Mouse (Mus musculus): ENCODE data around the gene Slc25a34. TPM values are rescaled to one million over a fixed set of nuclear protein-coding genes. Genes with fewer than 3 reads are reported as not detected.
A peak's percentile ranks its signal among the peaks of the same experiment; 100 is the strongest.

Slc25a34 gene
- polyA plus RNA-seq, 1 experiment, result 0.12 TPM

GRCm38 (mm10) chr4:141664011-141664745 is 40.6 kb upstream of the Slc25a34 start:
- H3K4me2 ChIP-seq (ENCODE audit: low read depth), result peak overlapping the region; percentile 92
- peaks cover 12% of the 10 kb centered on the region for H3K79me2 ChIP-seq (ENCODE audit: control insufficient read depth, insufficient read depth)
- TF ChIP-seq MYOD1 (IDR thresholded peaks at IDR 0.05; ENCODE audit: control insufficient read depth in 1 of 3, insufficient read length in 2 of 3, low read depth in 2 of 3) (peak in 1 of 3 experiments; percentile 4), TCF3 (IDR thresholded peaks at IDR 0.05; ENCODE audit: insufficient read length, low read depth) (no peak), POLR2AphosphoS2 (IDR thresholded peaks at IDR 0.05; ENCODE audit: insufficient read length, low read depth) (peak; percentile 45), POLR2A (IDR thresholded peaks at IDR 0.05; ENCODE audit: insufficient read length, low read depth) (peak; percentile 81)
- H3K4me3 ChIP-seq, result peak overlapping the region; percentile 52
- no peaks in the 10 kb centered on the region for H3K36me3 ChIP-seq (ENCODE audit: control insufficient read depth, insufficient read depth)
- H3K27me3 ChIP-seq (ENCODE audit: control insufficient read depth, insufficient read depth, insufficient read length), result no peaks in the 10 kb centered on the region
- peak overlapping the region; percentile 57 for H3ac ChIP-seq (ENCODE audit: control insufficient read depth, insufficient read length)

GRCm38 (mm10) chr4:141663122-141663931 is 39.7 kb upstream of the Slc25a34 start:
- Histone ChIP-seq H3K4me2 (ENCODE audit: low read depth) (peak overlapping the region; percentile 78), H3ac (ENCODE audit: control insufficient read depth, insufficient read length) (peak overlapping the region; percentile 57), H3K4me3 (peak overlapping the region; percentile 52), H3K36me3 (ENCODE audit: control insufficient read depth, insufficient read depth) (no peaks in the 10 kb centered on the region), H3K27me3 (ENCODE audit: control insufficient read depth, insufficient read depth, insufficient read length) (no peaks in the 10 kb centered on the region), H3K79me2 (ENCODE audit: control insufficient read depth, insufficient read depth) (peaks cover 12% of the 10 kb centered on the region)
- no peak for TF ChIP-seq MAX (IDR thresholded peaks at IDR 0.05; ENCODE audit: low read depth)
- TF ChIP-seq MYOG (IDR thresholded peaks at IDR 0.05; ENCODE audit: control insufficient read depth in 1 of 3, insufficient read depth in 1 of 3, insufficient read length in 2 of 3, low read depth in 2 of 3), result peak in 1 of 3 experiments; percentile 19

GRCm38 (mm10) chr4:141660884-141661283 is 37.3 kb upstream of the Slc25a34 start:
- no peak overlapping the region for H3ac ChIP-seq (ENCODE audit: control insufficient read depth, insufficient read length)
- H3K27me3 ChIP-seq (ENCODE audit: control insufficient read depth, insufficient read depth, insufficient read length), result no peaks in the 10 kb centered on the region
- H3K4me2 ChIP-seq (ENCODE audit: low read depth), result no peak overlapping the region
- no peak overlapping the region for H3K4me3 ChIP-seq
- H3K36me3 ChIP-seq (ENCODE audit: control insufficient read depth, insufficient read depth), result no peaks in the 10 kb centered on the region
- TF ChIP-seq USF1 (IDR thresholded peaks at IDR 0.05; ENCODE audit: low read depth) (no peak), CEBPB (IDR thresholded peaks at IDR 0.05; ENCODE audit: insufficient read depth, poor library complexity, severe bottlenecking) (no peak), TCF12 (IDR thresholded peaks at IDR 0.05; ENCODE audit: insufficient read depth, poor library complexity, severe bottlenecking) (no peak), POLR2A (IDR thresholded peaks at IDR 0.05; ENCODE audit: insufficient read length, low read depth) (no peak), E2F4 (IDR thresholded peaks at IDR 0.05; ENCODE audit: insufficient read depth) (no peak), POLR2AphosphoS2 (IDR thresholded peaks at IDR 0.05; ENCODE audit: insufficient read length, low read depth) (no peak), SRF (IDR thresholded peaks at IDR 0.05; ENCODE audit: control insufficient read depth, insufficient read length, low read depth) (no peak), REST (IDR thresholded peaks at IDR 0.05; ENCODE audit: insufficient read depth, insufficient read length) (no peak), TCF3 (IDR thresholded peaks at IDR 0.05; ENCODE audit: insufficient read length, low read depth) (no peak), MAX (IDR thresholded peaks at IDR 0.05; ENCODE audit: low read depth) (no peak), MYOD1 (IDR thresholded peaks at IDR 0.05; ENCODE audit: control insufficient read depth in 1 of 3, insufficient read length in 2 of 3, low read depth in 2 of 3) (no peak), MYOG (IDR thresholded peaks at IDR 0.05; ENCODE audit: control insufficient read depth in 1 of 3, insufficient read depth in 1 of 3, insufficient read length in 2 of 3, low read depth in 2 of 3) (no peak)
- peaks cover 12% of the 10 kb centered on the region for H3K79me2 ChIP-seq (ENCODE audit: control insufficient read depth, insufficient read depth)

GRCm38 (mm10) chr4:141659739-141660138 is 36.1 kb upstream of the Slc25a34 start:
- H3ac ChIP-seq (ENCODE audit: control insufficient read depth, insufficient read length), result no peak overlapping the region
- no peak overlapping the region for H3K4me3 ChIP-seq
- TF ChIP-seq POLR2AphosphoS2 (IDR thresholded peaks at IDR 0.05; ENCODE audit: insufficient read length, low read depth), result no peak
- TF ChIP-seq POLR2A (IDR thresholded peaks at IDR 0.05; ENCODE audit: insufficient read length, low read depth), result no peak
- TF ChIP-seq TCF12 (IDR thresholded peaks at IDR 0.05; ENCODE audit: insufficient read depth, poor library complexity, severe bottlenecking), result no peak
- no peak for TF ChIP-seq CEBPB (IDR thresholded peaks at IDR 0.05; ENCODE audit: insufficient read depth, poor library complexity, severe bottlenecking)
- no peak for TF ChIP-seq MAX (IDR thresholded peaks at IDR 0.05; ENCODE audit: low read depth)
- no peak for TF ChIP-seq USF1 (IDR thresholded peaks at IDR 0.05; ENCODE audit: low read depth)
- TF ChIP-seq SRF (IDR thresholded peaks at IDR 0.05; ENCODE audit: control insufficient read depth, insufficient read length, low read depth), result no peak
- peaks cover 12% of the 10 kb centered on the region for H3K79me2 ChIP-seq (ENCODE audit: control insufficient read depth, insufficient read depth)
- H3K27me3 ChIP-seq (ENCODE audit: control insufficient read depth, insufficient read depth, insufficient read length), result no peaks in the 10 kb centered on the region
- no peak overlapping the region for H3K4me2 ChIP-seq (ENCODE audit: low read depth)
- no peaks in the 10 kb centered on the region for H3K36me3 ChIP-seq (ENCODE audit: control insufficient read depth, insufficient read depth)

GRCm38 (mm10) chr4:141658846-141659484 is 35.3 kb upstream of the Slc25a34 start:
- H3K36me3 ChIP-seq (ENCODE audit: control insufficient read depth, insufficient read depth), result no peaks in the 10 kb centered on the region
- no peak overlapping the region for H3ac ChIP-seq (ENCODE audit: control insufficient read depth, insufficient read length)
- H3K27me3 ChIP-seq (ENCODE audit: control insufficient read depth, insufficient read depth, insufficient read length), result no peaks in the 10 kb centered on the region
- no peak overlapping the region for H3K4me3 ChIP-seq
- H3K79me2 ChIP-seq (ENCODE audit: control insufficient read depth, insufficient read depth), result peaks cover 12% of the 10 kb centered on the region
- TF ChIP-seq SRF (IDR thresholded peaks at IDR 0.05; ENCODE audit: control insufficient read depth, insufficient read length, low read depth) (no peak), REST (IDR thresholded peaks at IDR 0.05; ENCODE audit: insufficient read depth, insufficient read length) (no peak), MYOD1 (IDR thresholded peaks at IDR 0.05; ENCODE audit: control insufficient read depth in 1 of 3, insufficient read length in 2 of 3, low read depth in 2 of 3) (peak in 2 of 3 experiments; percentile 52 to 84), TCF12 (IDR thresholded peaks at IDR 0.05; ENCODE audit: insufficient read depth, poor library complexity, severe bottlenecking) (no peak), CEBPB (IDR thresholded peaks at IDR 0.05; ENCODE audit: insufficient read depth, poor library complexity, severe bottlenecking) (no peak), USF1 (IDR thresholded peaks at IDR 0.05; ENCODE audit: low read depth) (no peak), E2F4 (IDR thresholded peaks at IDR 0.05; ENCODE audit: insufficient read depth) (no peak), POLR2A (IDR thresholded peaks at IDR 0.05; ENCODE audit: insufficient read length, low read depth) (no peak), MAX (IDR thresholded peaks at IDR 0.05; ENCODE audit: low read depth) (no peak), POLR2AphosphoS2 (IDR thresholded peaks at IDR 0.05; ENCODE audit: insufficient read length, low read depth) (no peak), MYOG (IDR thresholded peaks at IDR 0.05; ENCODE audit: control insufficient read depth in 1 of 3, insufficient read depth in 1 of 3, insufficient read length in 2 of 3, low read depth in 2 of 3) (peak in 1 of 3 experiments; percentile 71), TCF3 (IDR thresholded peaks at IDR 0.05; ENCODE audit: insufficient read length, low read depth) (no peak)
- peak overlapping the region; percentile 32 for H3K4me2 ChIP-seq (ENCODE audit: low read depth)

All from myocyte (in vitro differentiated cells).